In the genomic region with DNA sequence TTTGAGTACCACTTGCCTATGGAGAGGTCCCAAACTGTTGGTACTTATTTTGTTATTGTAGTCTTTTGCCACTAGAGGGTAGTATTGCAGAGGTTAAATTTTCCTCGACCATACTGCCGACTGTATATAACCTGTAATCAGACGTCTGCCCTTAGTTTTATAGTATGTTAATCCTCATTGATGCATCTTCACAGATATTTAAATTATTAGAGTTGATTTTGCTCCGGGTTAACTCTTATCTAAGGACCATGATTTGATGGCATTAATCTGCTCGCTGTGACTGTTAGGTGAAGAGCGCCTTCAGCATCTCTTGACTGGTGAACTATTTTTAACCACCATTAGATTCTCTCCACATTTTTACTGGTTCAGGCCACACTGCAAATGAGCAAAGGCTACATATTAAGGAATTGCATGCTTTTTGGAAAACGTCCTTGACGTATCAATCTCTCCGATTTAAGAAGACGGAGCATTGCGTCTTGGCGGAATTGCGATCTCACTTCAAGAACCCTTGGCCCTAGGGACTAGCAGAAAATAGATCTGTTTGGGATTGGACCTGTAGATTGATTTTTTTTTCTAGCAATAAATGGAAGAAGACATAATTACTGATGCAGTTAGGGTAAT, we compare ENCODE assay signal across 8 mouse cellular contexts. TPM values are rescaled to one million over a fixed set of nuclear protein-coding genes. Genes with fewer than 3 reads are reported as not detected.
DNase-seq lines count a peak whose midpoint lies in the region; ATAC-seq lines count a peak whose summit lies in the region.

No protein-coding gene starts in this region.

- no peaks in the 10 kb centered on the region for H3K9me3 ChIP-seq in forebrain, embryonic 10.5 days
- no peaks in the 10 kb centered on the region for H3K9me3 ChIP-seq in intestine, embryonic 14.5 days (ENCODE audit: control insufficient read depth, low read length)
- no peaks in the 10 kb centered on the region for H3K9me3 ChIP-seq in midbrain, embryonic 15.5 days

- H3K27ac ChIP-seq in forebrain, embryonic 10.5 days = peak overlapping the region; percentile 100
- peak overlapping the region; percentile 100 for H3K27ac ChIP-seq in intestine, embryonic 14.5 days (ENCODE audit: low read depth)
- H3K27ac ChIP-seq in midbrain, embryonic 15.5 days = peak overlapping the region; percentile 99

- peaks cover 44% of the 10 kb centered on the region for H3K4me1 ChIP-seq in forebrain, embryonic 10.5 days
- peaks cover 31% of the 10 kb centered on the region for H3K4me1 ChIP-seq in intestine, embryonic 14.5 days (replicated peaks; ENCODE audit: control insufficient read depth, insufficient read depth, low read length)
- peaks cover 32% of the 10 kb centered on the region for H3K4me1 ChIP-seq in midbrain, embryonic 15.5 days

- no peaks in the 10 kb centered on the region for H3K27me3 ChIP-seq in forebrain, embryonic 10.5 days (ENCODE audit: poor library complexity, severe bottlenecking)
- no peaks in the 10 kb centered on the region for H3K27me3 ChIP-seq in intestine, embryonic 14.5 days (replicated peaks; ENCODE audit: control insufficient read depth, insufficient read depth, low read length)
- no peaks in the 10 kb centered on the region for H3K27me3 ChIP-seq in midbrain, embryonic 15.5 days (replicated peaks)

- WGBS in forebrain, embryonic 10.5 days = 8% methylated on average over 13 of the region's 13 CpGs
- WGBS in intestine, embryonic 14.5 days = 9% methylated on average over 13 of the region's 13 CpGs
- 3% methylated on average over 13 of the region's 13 CpGs for WGBS in midbrain, embryonic 15.5 days

- H3K4me2 ChIP-seq in intestine, embryonic 14.5 days (ENCODE audit: low read length) = peak overlapping the region; percentile 95
- peak overlapping the region; percentile 94 for H3K4me2 ChIP-seq in midbrain, embryonic 15.5 days

- H3K36me3 ChIP-seq in forebrain, embryonic 10.5 days (replicated peaks) = peaks cover 22% of the 10 kb centered on the region
- peaks cover 21% of the 10 kb centered on the region for H3K36me3 ChIP-seq in intestine, embryonic 14.5 days (ENCODE audit: control insufficient read depth, insufficient read depth, low read length)
- H3K36me3 ChIP-seq in midbrain, embryonic 15.5 days (replicated peaks) = no peaks in the 10 kb centered on the region

- peak; percentile 70 for DNase-seq in heart, adult 8-10 months (ENCODE audit: low spot score)
- no peak for DNase-seq in heart, postnatal 4 days
- DNase-seq in ZHBTc4 (ENCODE audit: low read depth, low spot score) = peak; percentile 49
- DNase-seq in forebrain, embryonic 10.5 days (ENCODE audit: extremely low spot score, low spot score) = no peak
- no peak for DNase-seq in intestine, embryonic 14.5 days (ENCODE audit: low spot score)
- DNase-seq in right cerebral cortex, postnatal 25 days = no peak
- DNase-seq in layer of hippocampus, adult 9-11 months = no peak

- H3K4me3 ChIP-seq in forebrain, embryonic 10.5 days = peak overlapping the region; percentile 76
- peak overlapping the region; percentile 75 for H3K4me3 ChIP-seq in intestine, embryonic 14.5 days (ENCODE audit: low read depth, low read length)
- peak overlapping the region; percentile 63 for H3K4me3 ChIP-seq in midbrain, embryonic 15.5 days

- peak overlapping the region; percentile 100 for H3K9ac ChIP-seq in intestine, embryonic 14.5 days (ENCODE audit: low read length)
- peak overlapping the region; percentile 93 for H3K9ac ChIP-seq in midbrain, embryonic 15.5 days

- ATAC-seq in intestine, embryonic 14.5 days (replicated peaks; ENCODE audit: low FRiP score, low TSS enrichment, low read depth) = no peak
- ATAC-seq in midbrain, embryonic 15.5 days (replicated peaks) = no peak

RNA-seq across cellular contexts. Expression of a gene that starts 53.3 kb away (rescaled TPM):
- total RNA-seq in heart, adult 8-10 months (2022) = 1 to 10 TPM in 1 of 4 experiments, under 1 TPM in 1, not detected in 2; 0.54 to 1.0 TPM
- total RNA-seq in heart, postnatal 4 days (2021) = 1 to 10 TPM; 1.6 TPM
- 24.9 and 25.2 TPM in 2 replicates for polyA plus RNA-seq in forebrain, embryonic 10.5 days (2016; fragmentation: Nextera tagmentation; extraction: Ambion mirVana)
- 13.0 and 13.6 TPM in 2 replicates for polyA plus RNA-seq in intestine, embryonic 14.5 days (2014; fragmentation: Nextera tagmentation; extraction: Ambion mirVana)
- polyA plus RNA-seq in midbrain, embryonic 15.5 days (2015; fragmentation: Nextera tagmentation; extraction: Ambion mirVana) = 186 and 187 TPM in 2 replicates

Comparison
In these comparisons a context has a peak if more than half of its experiments do, and no peak if none do; other contexts are left out.
1. DNase-seq: peak in heart, adult 8-10 months (single experiment) and ZHBTc4 (single experiment); none in heart, postnatal 4 days (single experiment), forebrain, embryonic 10.5 days (single experiment), intestine, embryonic 14.5 days (single experiment), right cerebral cortex, postnatal 25 days (single experiment) and layer of hippocampus, adult 9-11 months (single experiment).
2. Peak in every context shown above with its lines, with median percentiles within 50 percentile points of each other: H3K27ac ChIP-seq and H3K4me3 ChIP-seq.